Mouse (Mus musculus): Measurements from ENCODE around the gene Aasdhppt. TPM values are rescaled to one million over a fixed set of nuclear protein-coding genes. Genes with fewer than 3 reads are reported as not detected.

Gene Aasdhppt
- polyA plus RNA-seq (2014; fragmentation: Nextera tagmentation; extraction: Ambion mirVana): 32.8 and 33.1 TPM in 2 replicates

DNA sequence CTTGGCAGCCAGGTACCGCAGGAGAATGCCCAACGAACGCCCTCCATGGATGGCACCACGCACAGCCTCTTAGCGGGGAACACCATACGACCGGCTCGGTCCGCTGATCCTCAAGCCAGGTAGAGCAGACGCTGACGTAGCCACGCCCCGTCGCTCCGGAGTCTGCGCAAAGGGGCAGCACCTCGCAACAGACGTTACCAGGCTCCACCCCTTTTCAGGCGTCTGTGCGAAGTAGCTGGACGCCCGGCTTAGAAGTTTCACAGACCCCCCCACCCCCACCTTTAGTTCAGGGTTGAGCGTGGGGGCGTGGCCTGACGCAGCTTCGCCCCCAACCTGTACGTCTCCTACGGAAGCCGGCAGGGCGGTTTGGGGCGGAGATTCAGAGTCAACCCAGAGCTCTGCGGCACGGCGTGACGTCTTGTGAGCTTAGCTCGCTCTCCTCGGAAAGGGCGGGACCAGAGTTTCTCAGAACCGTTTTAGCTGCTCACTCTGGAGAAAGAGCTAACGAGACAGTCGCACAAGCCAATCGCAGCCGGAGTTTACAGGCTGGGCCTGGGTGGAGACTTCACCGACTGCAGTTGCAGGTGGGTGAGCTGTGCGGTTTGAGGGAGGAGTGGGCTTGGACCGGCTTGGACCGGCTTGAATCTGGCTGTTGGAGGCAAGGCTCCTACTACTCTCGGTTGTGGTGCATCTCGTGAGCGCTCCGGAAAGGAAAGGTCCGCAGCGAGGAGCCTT is at the start of gene Aasdhppt, which contains the start of gene Kbtbd3:
Gene Aasdhppt (minus strand): TSS at position 121 of the 735 bp plus-strand sequence.
Gene Kbtbd3 (plus strand): TSS at position 483 of the 735 bp plus-strand sequence.
- H3K9ac ChIP-seq (ENCODE audit: low read length): peak within 1 kb of the TSS; percentile 76
- H3K27ac ChIP-seq (ENCODE audit: low read depth, low read length): peak within 1 kb of the TSS; percentile 84
- under 1% methylated on average over 51 of the region's 53 CpGs for WGBS
- peak within 1 kb of the TSS; percentile 69 for H3K4me2 ChIP-seq (ENCODE audit: low read depth)
- DNase-seq (ENCODE audit: low spot score) (peak; percentile 99), ATAC-seq (ENCODE audit: insufficient read depth, low FRiP score, low TSS enrichment) (peak; percentile 97)
- no peaks in the 10 kb centered on the region for H3K4me1 ChIP-seq (ENCODE audit: control insufficient read depth, insufficient read depth, low read length)
- H3K36me3 ChIP-seq (ENCODE audit: control insufficient read depth, insufficient read depth, low read length): no peaks in the 10 kb centered on the region
- no peaks in the 10 kb centered on the region for H3K9me3 ChIP-seq (ENCODE audit: control insufficient read depth, low read length)
- H3K4me3 ChIP-seq (ENCODE audit: low read depth, low read length): peak within 1 kb of the TSS; percentile 55
- H3K27me3 ChIP-seq (ENCODE audit: control insufficient read depth, insufficient read depth, low read length): no peaks in the 10 kb centered on the region

DNA sequence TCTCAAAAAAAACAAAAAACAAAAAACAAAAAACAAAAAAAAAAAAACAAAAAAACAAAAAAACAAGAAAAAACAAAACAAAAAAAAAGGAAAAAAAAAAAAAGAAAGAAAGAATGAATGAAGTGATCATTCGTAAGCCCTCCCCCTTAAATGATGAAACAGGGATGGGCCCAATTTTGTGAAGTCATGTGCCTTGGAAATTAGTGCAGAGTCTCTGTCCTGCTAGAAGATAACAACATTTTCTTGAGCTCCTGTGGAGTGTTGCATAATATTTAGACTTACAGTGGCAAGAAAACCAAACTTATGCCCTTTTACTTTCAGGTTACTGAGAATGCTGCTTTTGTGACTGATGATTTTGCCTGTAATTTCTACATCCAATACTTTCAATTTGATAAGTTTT is 43.9 kb upstream of the Aasdhppt start:
- no peaks in the 10 kb centered on the region for H3K36me3 ChIP-seq (ENCODE audit: control insufficient read depth, insufficient read depth, low read length)
- no peak overlapping the region for H3K27ac ChIP-seq (ENCODE audit: low read depth, low read length)
- H3K4me2 ChIP-seq (ENCODE audit: low read depth): no peak overlapping the region
- no peak overlapping the region for H3K4me3 ChIP-seq (ENCODE audit: low read depth, low read length)
- no peaks in the 10 kb centered on the region for H3K27me3 ChIP-seq (ENCODE audit: control insufficient read depth, insufficient read depth, low read length)
- H3K9ac ChIP-seq (ENCODE audit: low read length): no peak overlapping the region
- WGBS: 97% methylated on average over 1 of the region's 1 CpGs
- DNase-seq (ENCODE audit: low spot score): no peak
- ATAC-seq (ENCODE audit: insufficient read depth, low FRiP score, low TSS enrichment): no peak
- H3K9me3 ChIP-seq (ENCODE audit: control insufficient read depth, low read length): no peaks in the 10 kb centered on the region
- no peaks in the 10 kb centered on the region for H3K4me1 ChIP-seq (ENCODE audit: control insufficient read depth, insufficient read depth, low read length)

DNA sequence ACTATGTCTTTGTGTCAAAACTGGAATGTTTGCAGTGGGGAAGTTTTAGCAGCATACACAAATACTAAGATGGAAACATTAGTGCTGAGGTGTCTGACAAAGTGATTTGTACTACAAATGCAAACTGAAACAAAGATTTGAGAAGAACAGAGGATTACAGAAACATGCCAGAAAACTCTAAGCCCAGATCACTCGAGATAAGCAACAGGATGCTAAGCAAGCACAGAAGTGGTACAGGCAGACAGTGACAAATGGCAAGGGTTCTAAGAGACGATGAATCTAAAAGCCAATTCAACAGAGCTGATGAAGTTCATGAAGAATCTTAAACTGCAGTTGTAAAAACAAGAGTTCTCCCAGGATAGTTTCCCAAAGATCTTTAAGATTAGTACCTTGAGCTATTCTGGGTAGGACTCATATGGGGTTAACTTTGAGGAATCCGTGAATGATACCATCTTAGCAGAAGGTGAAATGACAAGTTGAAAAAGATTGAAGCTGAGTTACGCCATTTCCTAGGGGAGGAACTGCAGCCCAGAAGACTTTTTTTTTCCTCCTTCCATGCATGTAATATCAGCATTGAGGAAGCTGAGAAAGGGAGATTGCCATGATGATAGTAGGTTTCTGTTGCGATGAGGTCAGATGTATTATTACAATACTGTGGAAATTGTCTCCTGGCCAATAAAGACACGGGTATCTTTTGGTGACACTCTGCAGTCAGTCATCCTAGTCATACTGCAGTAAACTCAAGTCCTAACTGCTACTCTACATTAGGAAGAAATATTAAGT is 9.9 kb upstream of the Aasdhppt start:
- H3K36me3 ChIP-seq (ENCODE audit: control insufficient read depth, insufficient read depth, low read length): no peaks in the 10 kb centered on the region
- DNase-seq (ENCODE audit: low spot score) (no peak), ATAC-seq (ENCODE audit: insufficient read depth, low FRiP score, low TSS enrichment) (no peak)
- no peaks in the 10 kb centered on the region for H3K9me3 ChIP-seq (ENCODE audit: control insufficient read depth, low read length)
- H3K27me3 ChIP-seq (ENCODE audit: control insufficient read depth, insufficient read depth, low read length): no peaks in the 10 kb centered on the region
- H3K4me2 ChIP-seq (ENCODE audit: low read depth): no peak overlapping the region
- H3K4me1 ChIP-seq (ENCODE audit: control insufficient read depth, insufficient read depth, low read length): no peaks in the 10 kb centered on the region
- no peak overlapping the region for H3K27ac ChIP-seq (ENCODE audit: low read depth, low read length)
- H3K9ac ChIP-seq (ENCODE audit: low read length): no peak overlapping the region
- WGBS: 83% methylated on average over 6 of the region's 6 CpGs
- H3K4me3 ChIP-seq (ENCODE audit: low read depth, low read length): no peak overlapping the region

GRCm38 (mm10) chr9:4315746-4316145 is 6.5 kb upstream of the Aasdhppt start:
- Histone ChIP-seq H3K4me2 (ENCODE audit: low read depth) (no peak overlapping the region), H3K4me3 (ENCODE audit: low read depth, low read length) (no peak overlapping the region), H3K9me3 (ENCODE audit: control insufficient read depth, low read length) (no peaks in the 10 kb centered on the region), H3K4me1 (ENCODE audit: control insufficient read depth, insufficient read depth, low read length) (no peaks in the 10 kb centered on the region), H3K27me3 (ENCODE audit: control insufficient read depth, insufficient read depth, low read length) (no peaks in the 10 kb centered on the region), H3K9ac (ENCODE audit: low read length) (no peak overlapping the region), H3K27ac (ENCODE audit: low read depth, low read length) (no peak overlapping the region), H3K36me3 (ENCODE audit: control insufficient read depth, insufficient read depth, low read length) (no peaks in the 10 kb centered on the region)
- 95% methylated on average over 2 of the region's 2 CpGs for WGBS
- DNase-seq (ENCODE audit: low spot score) (no peak), ATAC-seq (ENCODE audit: insufficient read depth, low FRiP score, low TSS enrichment) (no peak)

- no peak for ATAC-seq (ENCODE audit: insufficient read depth, low FRiP score, low TSS enrichment)
- Histone ChIP-seq H3K36me3 (ENCODE audit: control insufficient read depth, insufficient read depth, low read length) (no peaks in the 10 kb centered on the region), H3K4me1 (ENCODE audit: control insufficient read depth, insufficient read depth, low read length) (no peaks in the 10 kb centered on the region), H3K27ac (ENCODE audit: low read depth, low read length) (no peak overlapping the region), H3K9me3 (ENCODE audit: control insufficient read depth, low read length) (no peaks in the 10 kb centered on the region), H3K4me3 (ENCODE audit: low read depth, low read length) (no peak overlapping the region), H3K9ac (ENCODE audit: low read length) (no peak overlapping the region), H3K27me3 (ENCODE audit: control insufficient read depth, insufficient read depth, low read length) (no peaks in the 10 kb centered on the region), H3K4me2 (ENCODE audit: low read depth) (no peak overlapping the region)
- 87% methylated on average over 4 of the region's 4 CpGs for WGBS
- no peak for DNase-seq (ENCODE audit: low spot score)
Observed at GRCm38 (mm10) chr9:4313946-4314345, 4.7 kb upstream of the Aasdhppt start.

DNA sequence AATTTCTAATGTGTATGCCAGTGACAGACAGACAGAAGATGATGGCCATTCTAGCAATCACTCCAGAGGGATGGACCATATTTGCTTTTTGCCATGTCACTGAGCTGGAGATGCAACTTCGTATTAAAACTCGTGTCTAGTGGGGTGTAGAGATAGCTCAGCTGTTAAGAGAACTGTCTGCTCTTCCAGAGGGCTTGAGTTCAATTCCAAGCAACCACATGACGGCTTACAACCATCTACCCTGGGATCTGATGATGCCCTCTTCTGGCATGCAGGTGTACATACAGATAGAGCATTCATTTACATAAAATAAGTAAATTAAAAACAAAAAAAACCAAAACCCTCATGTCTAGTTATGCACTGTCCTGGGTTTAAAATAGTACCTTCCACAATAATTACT is 1.9 kb upstream of the Aasdhppt start:
- WGBS: 93% methylated on average over 3 of the region's 3 CpGs
- no peak for ATAC-seq (ENCODE audit: insufficient read depth, low FRiP score, low TSS enrichment)
- Histone ChIP-seq H3K27ac (ENCODE audit: low read depth, low read length) (no peak overlapping the region), H3K4me1 (ENCODE audit: control insufficient read depth, insufficient read depth, low read length) (no peaks in the 10 kb centered on the region), H3K4me3 (ENCODE audit: low read depth, low read length) (no peak overlapping the region), H3K9ac (ENCODE audit: low read length) (no peak overlapping the region), H3K4me2 (ENCODE audit: low read depth) (no peak overlapping the region), H3K9me3 (ENCODE audit: control insufficient read depth, low read length) (no peaks in the 10 kb centered on the region), H3K36me3 (ENCODE audit: control insufficient read depth, insufficient read depth, low read length) (no peaks in the 10 kb centered on the region), H3K27me3 (ENCODE audit: control insufficient read depth, insufficient read depth, low read length) (no peaks in the 10 kb centered on the region)
- DNase-seq (ENCODE audit: low spot score): no peak

DNA sequence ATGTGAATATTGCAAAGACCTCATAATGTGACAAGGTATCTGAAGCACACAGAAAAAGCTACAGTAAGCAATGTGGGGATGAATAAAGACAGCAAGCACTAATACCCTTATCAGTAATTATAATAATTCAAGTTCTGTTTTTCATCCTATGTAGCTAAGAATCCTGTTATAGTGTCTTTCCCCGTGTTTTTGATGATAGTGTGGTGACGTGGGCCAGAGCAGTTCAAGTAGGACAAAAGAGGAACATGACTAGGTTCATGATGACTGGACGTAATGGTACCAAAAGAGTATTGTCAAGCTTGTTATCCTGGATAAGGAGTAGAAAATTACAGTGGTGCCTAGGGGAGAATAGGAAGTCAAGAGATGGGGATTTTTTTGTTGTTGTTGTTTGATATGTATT is 1.4 kb upstream of the Aasdhppt start:
- no peaks in the 10 kb centered on the region for H3K9me3 ChIP-seq (ENCODE audit: control insufficient read depth, low read length)
- H3K4me3 ChIP-seq (ENCODE audit: low read depth, low read length): peak overlapping the region; percentile 55
- H3K9ac ChIP-seq (ENCODE audit: low read length): no peak overlapping the region; the same call in 1 of the 2 replicates
- DNase-seq (ENCODE audit: low spot score): no peak
- no peaks in the 10 kb centered on the region for H3K4me1 ChIP-seq (ENCODE audit: control insufficient read depth, insufficient read depth, low read length)
- H3K4me2 ChIP-seq (ENCODE audit: low read depth): peak overlapping the region; percentile 69
- H3K27me3 ChIP-seq (ENCODE audit: control insufficient read depth, insufficient read depth, low read length): no peaks in the 10 kb centered on the region
- ATAC-seq (ENCODE audit: insufficient read depth, low FRiP score, low TSS enrichment): no peak
- H3K36me3 ChIP-seq (ENCODE audit: control insufficient read depth, insufficient read depth, low read length): no peaks in the 10 kb centered on the region
- 82% methylated on average over 3 of the region's 3 CpGs for WGBS
- H3K27ac ChIP-seq (ENCODE audit: low read depth, low read length): no peak overlapping the region

GRCm38 (mm10) chr9:4308628-4309350 is 482 bp downstream of the Aasdhppt start:
- peak overlapping the region; percentile 58 for H3K9ac ChIP-seq (ENCODE audit: low read length)
- H3K9me3 ChIP-seq (ENCODE audit: control insufficient read depth, low read length): no peaks in the 10 kb centered on the region
- H3K27ac ChIP-seq (ENCODE audit: low read depth, low read length): no peak overlapping the region
- H3K4me1 ChIP-seq (ENCODE audit: control insufficient read depth, insufficient read depth, low read length): no peaks in the 10 kb centered on the region
- no peaks in the 10 kb centered on the region for H3K27me3 ChIP-seq (ENCODE audit: control insufficient read depth, insufficient read depth, low read length)
- no peaks in the 10 kb centered on the region for H3K36me3 ChIP-seq (ENCODE audit: control insufficient read depth, insufficient read depth, low read length)
- H3K4me3 ChIP-seq (ENCODE audit: low read depth, low read length): peak overlapping the region; percentile 55
- peak; percentile 59 for ATAC-seq (ENCODE audit: insufficient read depth, low FRiP score, low TSS enrichment)
- peak overlapping the region; percentile 50 for H3K4me2 ChIP-seq (ENCODE audit: low read depth)
- DNase-seq (ENCODE audit: low spot score): no peak
- WGBS: under 1% methylated on average over 36 of the region's 36 CpGs
